Mouse (Mus musculus): ENCODE data around the gene Gm45140. TPM values are rescaled to one million over a fixed set of nuclear protein-coding genes. Genes with fewer than 3 reads are reported as not detected.

The Gm45140 gene
- polyA plus RNA-seq, 1 experiment from 2014 or later: 3.0 TPM

- Histone ChIP-seq H3K36me3 (ENCODE audit: control insufficient read depth, insufficient read depth, low read length) (no peaks in the 10 kb centered on the region), H3K9me3 (replicated peaks; ENCODE audit: control insufficient read depth, low read length) (no peaks in the 10 kb centered on the region), H3K27me3 (ENCODE audit: control insufficient read depth, insufficient read depth, low read length) (no peaks in the 10 kb centered on the region), H3K27ac (ENCODE audit: low read length) (peak overlapping the region; percentile 9; the same call in 1 of the 2 replicates), H3K4me2 (ENCODE audit: low read depth, low read length) (peak overlapping the region; percentile 89), H3K4me3 (replicated peaks; ENCODE audit: low read length) (peak overlapping the region; percentile 13; the same call in 1 of the 2 replicates), H3K4me1 (ENCODE audit: control insufficient read depth, insufficient read depth, low read length) (peaks cover 19% of the 10 kb centered on the region), H3K9ac (ENCODE audit: low read length) (0 out of 2 replicates have a peak overlapping the region, but pooled peaks have one; percentile 89)
- ATAC-seq (ENCODE audit: insufficient read depth, low FRiP score): no peak
- WGBS: 88% methylated on average over 2 of the region's 2 CpGs
Observed at GRCm38 (mm10) chr6:87809144-87809543, 26.5 kb downstream of the Gm45140 start.

GRCm38 (mm10) chr6:87808521-87808920, 27.1 kb downstream of the Gm45140 start:
- no peak overlapping the region for H3K4me2 ChIP-seq (ENCODE audit: low read depth, low read length)

GRCm38 (mm10) chr6:87807735-87808440, 27.7 kb downstream of the Gm45140 start:
- no peaks in the 10 kb centered on the region for H3K36me3 ChIP-seq (ENCODE audit: control insufficient read depth, insufficient read depth, low read length)
- H3K4me2 ChIP-seq (ENCODE audit: low read depth, low read length): no peak overlapping the region
- WGBS: 80% methylated on average over 4 of the region's 4 CpGs
- ATAC-seq (ENCODE audit: insufficient read depth, low FRiP score): no peak
- H3K27ac ChIP-seq (ENCODE audit: low read length): no peak overlapping the region
- peaks cover 19% of the 10 kb centered on the region for H3K4me1 ChIP-seq (ENCODE audit: control insufficient read depth, insufficient read depth, low read length)
- H3K9me3 ChIP-seq (replicated peaks; ENCODE audit: control insufficient read depth, low read length): no peaks in the 10 kb centered on the region
- H3K4me3 ChIP-seq (replicated peaks; ENCODE audit: low read length): no peak overlapping the region
- no peak overlapping the region for H3K9ac ChIP-seq (ENCODE audit: low read length)
- no peaks in the 10 kb centered on the region for H3K27me3 ChIP-seq (ENCODE audit: control insufficient read depth, insufficient read depth, low read length)

More at GRCm38 (mm10) chr6:87808521-87808920, 27.1 kb downstream of the Gm45140 start:
- no peak for ATAC-seq (ENCODE audit: insufficient read depth, low FRiP score)
- Histone ChIP-seq H3K4me1 (ENCODE audit: control insufficient read depth, insufficient read depth, low read length) (peaks cover 19% of the 10 kb centered on the region), H3K36me3 (ENCODE audit: control insufficient read depth, insufficient read depth, low read length) (no peaks in the 10 kb centered on the region), H3K27ac (ENCODE audit: low read length) (peak overlapping the region; percentile 25; the same call in 1 of the 2 replicates), H3K27me3 (ENCODE audit: control insufficient read depth, insufficient read depth, low read length) (no peaks in the 10 kb centered on the region), H3K9ac (ENCODE audit: low read length) (no peak overlapping the region), H3K9me3 (replicated peaks; ENCODE audit: control insufficient read depth, low read length) (no peaks in the 10 kb centered on the region), H3K4me3 (replicated peaks; ENCODE audit: low read length) (no peak overlapping the region)
- 55% methylated on average over 3 of the region's 3 CpGs for WGBS

GRCm38 (mm10) chr6:87806857-87807256, 28.7 kb downstream of the Gm45140 start:
- Histone ChIP-seq H3K4me1 (ENCODE audit: control insufficient read depth, insufficient read depth, low read length) (peaks cover 13% of the 10 kb centered on the region), H3K27ac (ENCODE audit: low read length) (peak overlapping the region; percentile 33; the same call in 1 of the 2 replicates), H3K9me3 (replicated peaks; ENCODE audit: control insufficient read depth, low read length) (no peaks in the 10 kb centered on the region), H3K9ac (ENCODE audit: low read length) (no peak overlapping the region; the same call in 1 of the 2 replicates), H3K4me2 (ENCODE audit: low read depth, low read length) (no peak overlapping the region), H3K4me3 (replicated peaks; ENCODE audit: low read length) (no peak overlapping the region), H3K36me3 (ENCODE audit: control insufficient read depth, insufficient read depth, low read length) (no peaks in the 10 kb centered on the region), H3K27me3 (ENCODE audit: control insufficient read depth, insufficient read depth, low read length) (no peaks in the 10 kb centered on the region)
- no peak for ATAC-seq (ENCODE audit: insufficient read depth, low FRiP score)
- WGBS: 42% methylated on average over 2 of the region's 2 CpGs

GRCm38 (mm10) chr6:87806028-87806427, 29.6 kb downstream of the Gm45140 start:
- 71% methylated on average over 2 of the region's 2 CpGs for WGBS
- Histone ChIP-seq H3K36me3 (ENCODE audit: control insufficient read depth, insufficient read depth, low read length) (no peaks in the 10 kb centered on the region), H3K27me3 (ENCODE audit: control insufficient read depth, insufficient read depth, low read length) (no peaks in the 10 kb centered on the region), H3K9me3 (replicated peaks; ENCODE audit: control insufficient read depth, low read length) (no peaks in the 10 kb centered on the region), H3K27ac (ENCODE audit: low read length) (no peak overlapping the region), H3K4me3 (replicated peaks; ENCODE audit: low read length) (no peak overlapping the region), H3K4me2 (ENCODE audit: low read depth, low read length) (no peak overlapping the region), H3K4me1 (ENCODE audit: control insufficient read depth, insufficient read depth, low read length) (peaks cover 13% of the 10 kb centered on the region), H3K9ac (ENCODE audit: low read length) (no peak overlapping the region)
- ATAC-seq (ENCODE audit: insufficient read depth, low FRiP score): no peak

- H3K27me3 ChIP-seq (ENCODE audit: control insufficient read depth, insufficient read depth, low read length): no peaks in the 10 kb centered on the region
- peaks cover 13% of the 10 kb centered on the region for H3K4me1 ChIP-seq (ENCODE audit: control insufficient read depth, insufficient read depth, low read length)
- H3K4me2 ChIP-seq (ENCODE audit: low read depth, low read length): no peak overlapping the region
- H3K4me3 ChIP-seq (replicated peaks; ENCODE audit: low read length): no peak overlapping the region
- ATAC-seq (ENCODE audit: insufficient read depth, low FRiP score): no peak
- no peaks in the 10 kb centered on the region for H3K36me3 ChIP-seq (ENCODE audit: control insufficient read depth, insufficient read depth, low read length)
- H3K9me3 ChIP-seq (replicated peaks; ENCODE audit: control insufficient read depth, low read length): no peaks in the 10 kb centered on the region
- no peak overlapping the region for H3K9ac ChIP-seq (ENCODE audit: low read length)
- H3K27ac ChIP-seq (ENCODE audit: low read length): no peak overlapping the region
- 85% methylated on average over 7 of the region's 7 CpGs for WGBS
Observed at GRCm38 (mm10) chr6:87805448-87805847, 30.1 kb downstream of the Gm45140 start.

- Histone ChIP-seq H3K4me1 (ENCODE audit: control insufficient read depth, insufficient read depth, low read length) (peaks cover 8% of the 10 kb centered on the region), H3K27ac (ENCODE audit: low read length) (no peak overlapping the region), H3K36me3 (ENCODE audit: control insufficient read depth, insufficient read depth, low read length) (no peaks in the 10 kb centered on the region), H3K4me3 (replicated peaks; ENCODE audit: low read length) (no peak overlapping the region), H3K27me3 (ENCODE audit: control insufficient read depth, insufficient read depth, low read length) (no peaks in the 10 kb centered on the region), H3K9ac (ENCODE audit: low read length) (no peak overlapping the region), H3K4me2 (ENCODE audit: low read depth, low read length) (no peak overlapping the region), H3K9me3 (replicated peaks; ENCODE audit: control insufficient read depth, low read length) (no peaks in the 10 kb centered on the region)
- 66% methylated on average over 7 of the region's 7 CpGs for WGBS
- no peak for ATAC-seq (ENCODE audit: insufficient read depth, low FRiP score)
Observed at GRCm38 (mm10) chr6:87804886-87805285, 30.7 kb downstream of the Gm45140 start.

GRCm38 (mm10) chr6:87804036-87804435, 31.6 kb downstream of the Gm45140 start:
- H3K27me3 ChIP-seq (ENCODE audit: control insufficient read depth, insufficient read depth, low read length): no peaks in the 10 kb centered on the region
- H3K4me1 ChIP-seq (ENCODE audit: control insufficient read depth, insufficient read depth, low read length): no peaks in the 10 kb centered on the region
- H3K36me3 ChIP-seq (ENCODE audit: control insufficient read depth, insufficient read depth, low read length): no peaks in the 10 kb centered on the region
- no peak overlapping the region for H3K9ac ChIP-seq (ENCODE audit: low read length)
- no peaks in the 10 kb centered on the region for H3K9me3 ChIP-seq (replicated peaks; ENCODE audit: control insufficient read depth, low read length)
- H3K4me2 ChIP-seq (ENCODE audit: low read depth, low read length): no peak overlapping the region
- no peak overlapping the region for H3K4me3 ChIP-seq (replicated peaks; ENCODE audit: low read length)
- WGBS: 86% methylated on average over 1 of the region's 1 CpGs
- no peak for ATAC-seq (ENCODE audit: insufficient read depth, low FRiP score)
- H3K27ac ChIP-seq (ENCODE audit: low read length): no peak overlapping the region

- no peak overlapping the region for H3K4me2 ChIP-seq (ENCODE audit: low read depth, low read length)
- no peak overlapping the region for H3K9ac ChIP-seq (ENCODE audit: low read length)
- no peaks in the 10 kb centered on the region for H3K9me3 ChIP-seq (replicated peaks; ENCODE audit: control insufficient read depth, low read length)
- no peaks in the 10 kb centered on the region for H3K27me3 ChIP-seq (ENCODE audit: control insufficient read depth, insufficient read depth, low read length)
- H3K4me1 ChIP-seq (ENCODE audit: control insufficient read depth, insufficient read depth, low read length): no peaks in the 10 kb centered on the region
- H3K4me3 ChIP-seq (replicated peaks; ENCODE audit: low read length): no peak overlapping the region
- WGBS: 84% methylated on average over 7 of the region's 7 CpGs
- H3K27ac ChIP-seq (ENCODE audit: low read length): no peak overlapping the region
- ATAC-seq (ENCODE audit: insufficient read depth, low FRiP score): no peak
- no peaks in the 10 kb centered on the region for H3K36me3 ChIP-seq (ENCODE audit: control insufficient read depth, insufficient read depth, low read length)
Observed at GRCm38 (mm10) chr6:87802462-87802861, 33.1 kb downstream of the Gm45140 start.
